Mouse (Mus musculus) lung, embryonic 16.5 days (tissue): ENCODE data around the gene Capzb. TPM values are rescaled to one million over a fixed set of nuclear protein-coding genes. Genes with fewer than 3 reads are reported as not detected.

Experiments used
- ATAC-seq: fragments of 200-750 bp; cut with Nextera tagmentation; 2 replicates; pipeline ENCODE4 v1.8.0; 2017; ENCODE audit warnings: low read depth, mild to moderate bottlenecking, moderate library complexity
- H3K27ac ChIP-seq: fragments of 300-500 bp; sonication (generic); 2 replicates; pipeline ENCODE4 v1.5.1; 2014; ENCODE audit warnings: mild to moderate bottlenecking, control low read depth, low read length
- H3K27me3 ChIP-seq: fragments of 300-500 bp; sonication (generic); 2 replicates; pipeline ENCODE4 v1.6.1; 2014; ENCODE audit warnings: low read depth, low read length, mixed read lengths; ENCODE audit not compliant: control insufficient read depth, insufficient read depth
- H3K36me3 ChIP-seq: fragments of 300-500 bp; sonication (generic); 2 replicates; pipeline ENCODE4 v1.6.1; 2014; ENCODE audit warnings: low read length; ENCODE audit not compliant: control insufficient read depth, insufficient read depth
- H3K4me1 ChIP-seq: fragments of 300-500 bp; sonication (generic); replicated peaks from 2 replicates; pipeline ENCODE4 v1.6.1; 2014; ENCODE audit warnings: low read length, mixed read lengths; ENCODE audit not compliant: control insufficient read depth, insufficient read depth
- H3K4me2 ChIP-seq: fragments of 300-500 bp; sonication (generic); 2 replicates; pipeline ENCODE4 v1.6.1; 2014; ENCODE audit warnings: low read depth, low read length, control low read depth
- H3K4me3 ChIP-seq: fragments of 300-500 bp; sonication (generic); 2 replicates; pipeline ENCODE4 v1.5.1; 2014; ENCODE audit warnings: mild to moderate bottlenecking, low read length, control low read depth
- H3K9ac ChIP-seq: fragments of 300-500 bp; sonication (generic); 2 replicates; pipeline ENCODE4 v1.6.1; 2014; ENCODE audit warnings: low read length, control low read depth
- H3K9me3 ChIP-seq: fragments of 300-500 bp; sonication (generic); 2 replicates; pipeline ENCODE4 v1.6.1; 2016; ENCODE audit warnings: low read length; ENCODE audit not compliant: control insufficient read depth
- WGBS: fragments of 180-500 bp; shearing (Covaris S2); extraction: QIAGEN DNeasy Blood & Tissue Kit; methylation state at CpG from one replicate; pipeline ENCODE4 v1.1.7; 2014; 5-methylcytosine and 5-hydroxymethylcytosine counted together
- polyA plus RNA-seq: library from polyadenylated mRNA; unstranded; fragments of >200 nt; fragmentation: Nextera tagmentation; extraction: Ambion mirVana; gene quantifications from 2 replicates; pipeline ENCODE4 v1.2.1, GENCODE M21; 2015

Gene Capzb
- polyA plus RNA-seq, 1 experiment from 2014 or later = 473 TPM

DNA sequence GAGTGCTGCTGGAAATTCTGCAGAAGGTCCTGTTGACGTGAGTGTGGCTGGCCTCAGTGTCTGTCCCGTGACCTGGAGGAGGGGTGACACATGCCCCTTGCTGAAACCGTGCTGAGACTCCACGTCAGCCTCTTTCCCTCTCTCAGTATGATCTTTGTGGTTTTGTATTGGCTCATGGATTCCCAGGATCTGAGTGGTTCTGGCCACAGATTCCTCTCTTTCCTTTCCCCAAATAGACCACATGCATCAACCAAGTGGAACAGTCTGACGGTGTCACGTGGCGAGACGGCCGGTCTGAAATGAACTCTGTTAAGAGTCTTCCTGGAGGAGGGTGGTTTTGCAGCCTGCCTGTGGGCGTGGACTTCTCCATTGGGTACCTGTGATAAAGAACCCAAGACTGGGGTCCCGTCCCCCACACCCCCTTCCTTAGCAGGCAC is 21.3 kb downstream of the Capzb start:
- Histone ChIP-seq H3K27ac (peak overlapping the region; percentile 5), H3K4me1 (peaks cover 43% of the 10 kb centered on the region), H3K4me2 (no peak overlapping the region), H3K27me3 (no peaks in the 10 kb centered on the region), H3K4me3 (no peak overlapping the region), H3K9me3 (no peaks in the 10 kb centered on the region), H3K36me3 (no peaks in the 10 kb centered on the region; the same call in none of the 2 replicates), H3K9ac (no peak overlapping the region)
- ATAC-seq = 0 out of 2 replicates have a peak, but pooled peaks have one; percentile 13
- WGBS = 44% methylated on average over 11 of the region's 11 CpGs

- no peak overlapping the region for H3K9ac ChIP-seq
- no peak overlapping the region for H3K4me3 ChIP-seq
- peaks cover 31% of the 10 kb centered on the region for H3K4me1 ChIP-seq
- no peak overlapping the region for H3K4me2 ChIP-seq
- ATAC-seq = no peak
- H3K9me3 ChIP-seq = no peaks in the 10 kb centered on the region
- H3K27me3 ChIP-seq = no peaks in the 10 kb centered on the region
- H3K36me3 ChIP-seq = no peaks in the 10 kb centered on the region; the same call in none of the 2 replicates
- WGBS = 57% methylated on average over 9 of the region's 9 CpGs
- H3K27ac ChIP-seq = peak overlapping the region; percentile 16; the same call in 1 of the 2 replicates
These were observed 23.9 kb downstream of the Capzb start for GRCm38 (mm10) chr4:139216566-139216965.

- Histone ChIP-seq H3K9ac (no peak overlapping the region), H3K27ac (no peak overlapping the region), H3K4me1 (peaks cover 14% of the 10 kb centered on the region), H3K4me2 (no peak overlapping the region), H3K9me3 (no peaks in the 10 kb centered on the region), H3K36me3 (no peaks in the 10 kb centered on the region; the same call in none of the 2 replicates), H3K4me3 (no peak overlapping the region), H3K27me3 (no peaks in the 10 kb centered on the region)
- no peak for ATAC-seq
- WGBS = 86% methylated on average over 3 of the region's 3 CpGs
These were observed 25.8 kb downstream of the Capzb start for GRCm38 (mm10) chr4:139218539-139218938.

- ATAC-seq = no peak
- Histone ChIP-seq H3K36me3 (no peaks in the 10 kb centered on the region; the same call in none of the 2 replicates), H3K9me3 (no peaks in the 10 kb centered on the region), H3K27ac (no peak overlapping the region), H3K4me1 (peaks cover 2% of the 10 kb centered on the region; the same call in 1 of the 2 replicates), H3K27me3 (no peaks in the 10 kb centered on the region), H3K4me3 (no peak overlapping the region), H3K4me2 (no peak overlapping the region), H3K9ac (no peak overlapping the region)
- 82% methylated on average over 4 of the region's 4 CpGs for WGBS
These were observed 27.0 kb downstream of the Capzb start for GRCm38 (mm10) chr4:139219656-139220055.

- ATAC-seq = no peak
- 91% methylated on average over 4 of the region's 4 CpGs for WGBS
These were observed 28.3 kb downstream of the Capzb start for GRCm38 (mm10) chr4:139220978-139221377.

DNA sequence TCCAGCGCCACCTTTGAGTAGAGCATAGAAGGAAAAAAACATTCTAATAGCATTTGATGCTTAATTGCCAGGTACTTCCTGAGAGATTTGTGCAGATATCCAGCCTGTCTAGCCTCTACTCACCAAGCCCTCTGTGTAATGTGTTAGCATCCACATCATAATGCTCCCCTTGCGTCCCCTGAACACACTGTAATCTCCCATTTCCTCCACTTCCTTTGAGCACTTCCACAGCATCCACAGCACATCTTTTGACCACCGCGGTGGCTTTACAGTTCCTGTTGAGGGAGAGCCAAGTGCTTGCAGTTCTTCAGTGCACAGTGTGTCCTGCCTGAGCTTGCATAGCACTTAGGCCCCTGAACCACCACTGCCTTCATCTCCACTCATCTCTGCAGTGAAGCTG is 29.1 kb downstream of the Capzb start:
- H3K9me3 ChIP-seq = no peaks in the 10 kb centered on the region
- no peaks in the 10 kb centered on the region for H3K4me1 ChIP-seq
- peaks cover 3% of the 10 kb centered on the region for H3K36me3 ChIP-seq
- H3K4me3 ChIP-seq = no peak overlapping the region
- WGBS = 76% methylated on average over 4 of the region's 4 CpGs
- no peaks in the 10 kb centered on the region for H3K27me3 ChIP-seq
- ATAC-seq = no peak
- H3K27ac ChIP-seq = no peak overlapping the region
- H3K9ac ChIP-seq = no peak overlapping the region
- H3K4me2 ChIP-seq = no peak overlapping the region

More at GRCm38 (mm10) chr4:139220978-139221377, 28.3 kb downstream of the Capzb start:
- Histone ChIP-seq H3K4me1 (0 out of 2 replicates have a peak, but pooled peaks cover 2% of the 10 kb centered on the region), H3K9ac (no peak overlapping the region), H3K27me3 (no peaks in the 10 kb centered on the region), H3K9me3 (no peaks in the 10 kb centered on the region), H3K27ac (no peak overlapping the region), H3K4me2 (no peak overlapping the region), H3K4me3 (no peak overlapping the region), H3K36me3 (peaks cover 2% of the 10 kb centered on the region)

GRCm38 (mm10) chr4:139225115-139225514 is 32.4 kb downstream of the Capzb start:
- H3K9me3 ChIP-seq = no peaks in the 10 kb centered on the region
- H3K4me2 ChIP-seq = no peak overlapping the region
- no peak for ATAC-seq
- WGBS = 66% methylated on average over 5 of the region's 5 CpGs
- H3K27me3 ChIP-seq = no peaks in the 10 kb centered on the region
- H3K4me3 ChIP-seq = no peak overlapping the region
- H3K27ac ChIP-seq = no peak overlapping the region
- peaks cover 3% of the 10 kb centered on the region for H3K36me3 ChIP-seq
- peaks cover 18% of the 10 kb centered on the region for H3K4me1 ChIP-seq
- H3K9ac ChIP-seq = no peak overlapping the region

DNA sequence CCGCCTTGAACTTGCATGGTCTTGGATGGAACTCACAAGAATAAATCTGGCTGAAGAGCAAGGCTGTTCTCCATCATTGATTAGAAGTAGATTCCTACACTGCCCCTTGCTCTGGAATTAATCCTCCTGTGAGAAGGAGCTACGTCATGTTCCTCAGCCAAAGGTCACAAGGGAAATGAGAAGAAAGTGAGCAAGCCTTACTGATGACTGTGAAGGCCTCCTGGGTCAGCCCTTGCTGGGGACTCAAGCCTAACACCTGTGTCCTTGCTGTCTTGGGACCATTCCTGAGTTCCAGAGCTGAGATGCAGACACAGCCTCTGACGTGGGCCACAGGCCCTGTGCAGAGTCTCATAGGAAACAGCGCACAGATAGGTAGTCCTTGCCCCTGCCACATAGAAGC is 33.2 kb downstream of the Capzb start:
- Histone ChIP-seq H3K9me3 (no peaks in the 10 kb centered on the region), H3K27ac (no peak overlapping the region), H3K9ac (no peak overlapping the region), H3K36me3 (peaks cover 3% of the 10 kb centered on the region), H3K4me3 (no peak overlapping the region), H3K4me1 (peaks cover 26% of the 10 kb centered on the region), H3K4me2 (no peak overlapping the region), H3K27me3 (no peaks in the 10 kb centered on the region)
- ATAC-seq = no peak
- WGBS = 86% methylated on average over 4 of the region's 4 CpGs

DNA sequence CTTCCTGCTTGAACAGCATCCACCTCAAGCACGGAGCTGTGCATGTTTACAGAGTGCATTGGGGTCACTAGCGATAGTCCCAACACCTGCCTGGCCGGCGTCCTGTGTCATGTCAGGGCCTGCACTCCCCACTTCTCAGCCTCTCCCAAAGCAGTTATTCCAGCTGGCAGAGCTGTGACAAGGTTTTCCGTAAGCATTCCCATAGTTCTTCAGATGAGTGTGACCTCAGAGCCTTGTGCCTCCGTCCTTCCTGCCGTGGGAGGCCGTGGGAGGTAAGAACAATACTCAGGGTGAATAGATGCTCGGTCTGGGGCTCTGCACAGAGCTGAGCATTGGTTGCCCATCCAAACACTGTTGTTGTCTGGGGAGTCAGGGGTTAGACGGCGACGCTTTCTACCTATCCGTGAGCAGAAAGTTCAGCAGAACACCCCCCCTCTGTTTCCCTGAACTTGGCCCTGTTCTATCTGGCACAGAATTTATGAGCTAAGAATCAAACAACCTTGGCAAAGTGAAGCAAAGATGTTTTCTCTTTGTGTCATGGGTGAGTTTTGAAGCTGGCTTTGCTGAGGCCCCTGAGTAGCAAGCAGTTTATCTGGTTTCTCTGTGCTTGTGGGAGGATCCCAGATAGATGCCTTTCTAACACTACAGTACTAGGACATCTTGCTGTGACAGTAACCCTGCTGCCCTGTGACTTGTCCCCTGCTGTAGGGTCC is 34.0 kb downstream of the Capzb start:
- no peak overlapping the region for H3K9ac ChIP-seq
- 67% methylated on average over 13 of the region's 13 CpGs for WGBS
- no peak overlapping the region for H3K4me2 ChIP-seq
- peaks cover 27% of the 10 kb centered on the region for H3K4me1 ChIP-seq
- H3K27me3 ChIP-seq = no peaks in the 10 kb centered on the region
- H3K27ac ChIP-seq = no peak overlapping the region
- ATAC-seq = no peak
- no peaks in the 10 kb centered on the region for H3K9me3 ChIP-seq
- peaks cover 3% of the 10 kb centered on the region for H3K36me3 ChIP-seq
- H3K4me3 ChIP-seq = no peak overlapping the region
